In genomic region chr9:86798686-86799085, GRCm38 (mm10) we compare ENCODE assay signal across 20 mouse cellular contexts. TPM values are rescaled to one million over a fixed set of nuclear protein-coding genes. Genes with fewer than 3 reads are reported as not detected.
DNase-seq lines count a peak whose midpoint lies in the region; ATAC-seq and TF ChIP-seq lines count a peak whose summit lies in the region.
"Had no signal": no experiment of that assay in that cellular context is flagged by ENCODE, and none has a peak within 500 bp of the region (broad histone marks: within the 10 kb centered on the region; RNA-seq: fewer than 3 reads in every experiment).

No protein-coding gene starts in this region.

- H3K9ac ChIP-seq in intestine, postnatal 0 days (ENCODE audit: low read depth, low read length), result no peak overlapping the region
- H3K9ac ChIP-seq in intestine, embryonic 16.5 days (ENCODE audit: low read depth, low read length), result no peak overlapping the region
- no peak overlapping the region for H3K9ac ChIP-seq in embryonic facial prominence, embryonic 11.5 days (replicated peaks; ENCODE audit: low read length)
- H3K9ac ChIP-seq: heart, embryonic 13.5 days; limb, embryonic 15.5 days had no signal

- no peaks in the 10 kb centered on the region for H3K4me1 ChIP-seq in intestine, postnatal 0 days (replicated peaks; ENCODE audit: control insufficient read depth, insufficient read depth, low read length)
- H3K4me1 ChIP-seq in intestine, embryonic 16.5 days (ENCODE audit: control insufficient read depth, insufficient read depth, low read length), result no peaks in the 10 kb centered on the region
- H3K4me1 ChIP-seq in embryonic facial prominence, embryonic 11.5 days (ENCODE audit: control insufficient read depth, insufficient read depth, low read length), result no peaks in the 10 kb centered on the region
- H3K4me1 ChIP-seq: heart, embryonic 13.5 days; limb, embryonic 15.5 days had no signal

- no peaks in the 10 kb centered on the region for H3K9me3 ChIP-seq in intestine, postnatal 0 days (ENCODE audit: control insufficient read depth)
- H3K9me3 ChIP-seq in intestine, embryonic 16.5 days (ENCODE audit: control insufficient read depth, low read length), result no peaks in the 10 kb centered on the region
- H3K9me3 ChIP-seq in embryonic facial prominence, embryonic 11.5 days (replicated peaks; ENCODE audit: control insufficient read depth, low read length), result no peaks in the 10 kb centered on the region
- H3K9me3 ChIP-seq: heart, embryonic 13.5 days; limb, embryonic 15.5 days had no signal

- H3K27ac ChIP-seq in intestine, postnatal 0 days (ENCODE audit: low read depth, low read length), result no peak overlapping the region
- no peak overlapping the region for H3K27ac ChIP-seq in intestine, embryonic 16.5 days (ENCODE audit: low read length)
- no peak overlapping the region for H3K27ac ChIP-seq in embryonic facial prominence, embryonic 11.5 days (replicated peaks; ENCODE audit: low read depth, low read length)
- H3K27ac ChIP-seq: heart, embryonic 13.5 days; left cerebral cortex, adult 2 months; limb, embryonic 15.5 days had no signal

- H3K4me2 ChIP-seq in intestine, postnatal 0 days (replicated peaks; ENCODE audit: low read depth), result no peak overlapping the region
- no peak overlapping the region for H3K4me2 ChIP-seq in intestine, embryonic 16.5 days (ENCODE audit: low read depth, low read length)
- no peak overlapping the region for H3K4me2 ChIP-seq in embryonic facial prominence, embryonic 11.5 days (ENCODE audit: low read depth, low read length)
- H3K4me2 ChIP-seq: heart, embryonic 13.5 days; limb, embryonic 15.5 days; midbrain, embryonic 11.5 days had no signal

- no peaks in the 10 kb centered on the region for H3K36me3 ChIP-seq in intestine, postnatal 0 days (ENCODE audit: control insufficient read depth, insufficient read depth)
- no peaks in the 10 kb centered on the region for H3K36me3 ChIP-seq in intestine, embryonic 16.5 days (ENCODE audit: control insufficient read depth, insufficient read depth, low read length)
- no peaks in the 10 kb centered on the region for H3K36me3 ChIP-seq in embryonic facial prominence, embryonic 11.5 days (replicated peaks; ENCODE audit: control insufficient read depth, insufficient read depth, low read depth, low read length)
- H3K36me3 ChIP-seq: limb, embryonic 15.5 days had no signal

- ATAC-seq in intestine, postnatal 0 days, result no peak
- ATAC-seq in intestine, embryonic 16.5 days, result no peak
- ATAC-seq in embryonic facial prominence, embryonic 11.5 days (replicated peaks; ENCODE audit: insufficient number of reproducible peaks, low FRiP score, low TSS enrichment, low read depth), result peak; percentile 30; the same call in 1 of the 2 replicates
- ATAC-seq: CD4-positive, CD25-positive, alpha-beta regulatory T cell, adult 4 months had no signal

- H3K4me3 ChIP-seq in intestine, postnatal 0 days (ENCODE audit: low read depth, low read length), result no peak overlapping the region
- H3K4me3 ChIP-seq in intestine, embryonic 16.5 days (ENCODE audit: low read length), result no peak overlapping the region
- no peak overlapping the region for H3K4me3 ChIP-seq in embryonic facial prominence, embryonic 11.5 days (ENCODE audit: low read depth, low read length)
- H3K4me3 ChIP-seq: heart, embryonic 13.5 days; left cerebral cortex, adult 2 months; limb, embryonic 15.5 days had no signal

- H3K27me3 ChIP-seq in intestine, postnatal 0 days (replicated peaks; ENCODE audit: control insufficient read depth, insufficient read depth, low read length), result no peaks in the 10 kb centered on the region
- H3K27me3 ChIP-seq in intestine, embryonic 16.5 days (replicated peaks; ENCODE audit: control insufficient read depth, insufficient read depth, low read length), result no peaks in the 10 kb centered on the region
- no peaks in the 10 kb centered on the region for H3K27me3 ChIP-seq in embryonic facial prominence, embryonic 11.5 days (ENCODE audit: control insufficient read depth, insufficient read depth, low read length)
- H3K27me3 ChIP-seq: heart, embryonic 13.5 days; limb, embryonic 15.5 days had no signal

- peak; percentile 80 for DNase-seq in ES-CJ7 (ENCODE audit: low read depth, low spot score)
- DNase-seq in brain, adult 2 months (ENCODE audit: low read depth, low spot score), result peak; percentile 51
- DNase-seq in embryonic facial prominence, embryonic 11.5 days (ENCODE audit: low spot score), result peak; percentile 25
- DNase-seq in adrenal gland, postnatal 25 days, result no peak
- DNase-seq in thymus, adult 18-20 months, result no peak
- DNase-seq in frontal cortex, postnatal 10 days (ENCODE audit: low spot score in 2 of 2), result no peak
- DNase-seq: gastrocnemius, postnatal 36 days; heart, postnatal 4 days; lung, adult 18-20 months; lung, postnatal 36 days; right cerebral cortex, adult 18-20 months; thymus, postnatal 4 days had no signal

- whole genome bisulfite sequencing in intestine, postnatal 0 days, result 50% methylated on average over 7 of the region's 7 CpGs
- 50% methylated on average over 7 of the region's 7 CpGs for WGBS in intestine, embryonic 16.5 days
- 38% methylated on average over 7 of the region's 7 CpGs for WGBS in embryonic facial prominence, embryonic 11.5 days

- TF ChIP-seq CTCF in intestine, postnatal 0 days (IDR thresholded peaks at IDR 0.05; ENCODE audit: low read depth), result 0 out of 2 replicates have a peak, but pooled peaks have one; percentile 11

RNA-seq across cellular contexts. Expression of gene Prss35, which starts 55.2 kb away (rescaled TPM):
- polyA plus RNA-seq in intestine, postnatal 0 days (2015; fragmentation: Nextera tagmentation; extraction: Ambion mirVana), result 4.8 TPM in 2 replicates
- polyA plus RNA-seq in intestine, embryonic 16.5 days (2015; fragmentation: Nextera tagmentation; extraction: Ambion mirVana), result 15.2 and 16.0 TPM in 2 replicates
- polyA plus RNA-seq in embryonic facial prominence, embryonic 11.5 days (2014; fragmentation: Nextera tagmentation; extraction: Ambion mirVana), result 5.4 and 6.1 TPM in 2 replicates
- total RNA-seq in adrenal gland, postnatal 25 days (2021), result 181 and 236 TPM in 2 replicates
- total RNA-seq: neutrophil, adult 5-6 weeks had no signal
- polyA plus RNA-seq: CD4-positive, CD25-positive, alpha-beta regulatory T cell, adult 4 months had no signal

Comparison
In these comparisons a context has a peak if more than half of its experiments do, and no peak if none do; other contexts are left out.
1. DNase-seq: peak in ES-CJ7 (single experiment), brain, adult 2 months (single experiment) and embryonic facial prominence, embryonic 11.5 days (single experiment); none in adrenal gland, postnatal 25 days (single experiment), thymus, adult 18-20 months (0 of 2) and frontal cortex, postnatal 10 days (0 of 2).